Mouse (Mus musculus): ENCODE results near the gene Gm49387. TPM values are rescaled to one million over a fixed set of nuclear protein-coding genes. Genes with fewer than 3 reads are reported as not detected.

The Gm49387 gene
- polyA plus RNA-seq, 1 experiment = not detected

GRCm38 (mm10) chr14:31515895-31516294 lies 124.8 kb downstream of the Gm49387 start:
- peaks cover 2% of the 10 kb centered on the region for H3K36me3 ChIP-seq (replicated peaks; ENCODE audit: low read length)
- peaks cover 13% of the 10 kb centered on the region for H3K4me1 ChIP-seq
- no peak overlapping the region for H3K4me3 ChIP-seq (replicated peaks)
- no peak for TF ChIP-seq GATA1 (IDR thresholded peaks at IDR 0.05; ENCODE audit: borderline replicate concordance, low read length)
- TF ChIP-seq FLI1 (IDR thresholded peaks at IDR 0.05; ENCODE audit: low read length) = no peak
- H3K9me3 ChIP-seq = no peaks in the 10 kb centered on the region
- peaks cover 3% of the 10 kb centered on the region for H3K27me3 ChIP-seq (replicated peaks)

GRCm38 (mm10) chr14:31510322-31510721 lies 130.4 kb downstream of the Gm49387 start:
- TF ChIP-seq FLI1 (IDR thresholded peaks at IDR 0.05; ENCODE audit: low read length) (no peak), GATA1 (IDR thresholded peaks at IDR 0.05; ENCODE audit: borderline replicate concordance, low read length) (no peak)
- peaks cover 54% of the 10 kb centered on the region for H3K36me3 ChIP-seq (replicated peaks; ENCODE audit: low read length)
- H3K4me3 ChIP-seq (replicated peaks) = no peak overlapping the region

GRCm38 (mm10) chr14:31509911-31510310 lies 130.8 kb downstream of the Gm49387 start:
- no peaks in the 10 kb centered on the region for H3K27me3 ChIP-seq (replicated peaks)
- TF ChIP-seq FLI1 (IDR thresholded peaks at IDR 0.05; ENCODE audit: low read length) = no peak
- no peak for TF ChIP-seq GATA1 (IDR thresholded peaks at IDR 0.05; ENCODE audit: borderline replicate concordance, low read length)
- H3K9me3 ChIP-seq = no peaks in the 10 kb centered on the region
- peaks cover 58% of the 10 kb centered on the region for H3K36me3 ChIP-seq (replicated peaks; ENCODE audit: low read length)
- peaks cover 2% of the 10 kb centered on the region; the same call in 1 of the 2 replicates for H3K4me1 ChIP-seq
- H3K4me3 ChIP-seq (replicated peaks) = no peak overlapping the region

More at GRCm38 (mm10) chr14:31510322-31510721, 130.4 kb downstream of the Gm49387 start:
- Histone ChIP-seq H3K9me3 (no peaks in the 10 kb centered on the region), H3K27me3 (replicated peaks) (no peaks in the 10 kb centered on the region), H3K4me1 (no peaks in the 10 kb centered on the region)

- Histone ChIP-seq H3K9me3 (no peaks in the 10 kb centered on the region), H3K4me3 (replicated peaks) (no peak overlapping the region), H3K27me3 (replicated peaks) (no peaks in the 10 kb centered on the region), H3K4me1 (peaks cover 7% of the 10 kb centered on the region; the same call in 1 of the 2 replicates), H3K36me3 (replicated peaks; ENCODE audit: low read length) (peaks cover 93% of the 10 kb centered on the region)
- TF ChIP-seq GATA1 (IDR thresholded peaks at IDR 0.05; ENCODE audit: borderline replicate concordance, low read length) (no peak), FLI1 (IDR thresholded peaks at IDR 0.05; ENCODE audit: low read length) (no peak)
These were observed 134.2 kb downstream of the Gm49387 start for GRCm38 (mm10) chr14:31506456-31506855.

- no peak overlapping the region for H3K4me3 ChIP-seq (replicated peaks)
- H3K27me3 ChIP-seq (replicated peaks) = no peaks in the 10 kb centered on the region
- H3K4me1 ChIP-seq = peaks cover 11% of the 10 kb centered on the region
- TF ChIP-seq GATA1 (IDR thresholded peaks at IDR 0.05; ENCODE audit: borderline replicate concordance, low read length) (no peak), FLI1 (IDR thresholded peaks at IDR 0.05; ENCODE audit: low read length) (no peak)
- H3K9me3 ChIP-seq = no peaks in the 10 kb centered on the region
- peaks cover 99% of the 10 kb centered on the region for H3K36me3 ChIP-seq (replicated peaks; ENCODE audit: low read length)
These were observed 137.3 kb downstream of the Gm49387 start for GRCm38 (mm10) chr14:31503406-31503805.

Other genes starting within 250 kb of the Gm49387 start
- gene Sh3bp5, start 204.8 kb downstream of the Gm49387 start, polyA plus RNA-seq (2012; ENCODE audit: insufficient read depth, low replicate concordance) = 2.2 TPM in 1 of 2 replicates, not detected in the other
- 33.2 and 37.0 TPM in 2 replicates for gene Eaf1, start 146.5 kb downstream of the Gm49387 start, polyA plus RNA-seq (2012; ENCODE audit: insufficient read depth, low replicate concordance)
- gene Mettl6, start 145.8 kb downstream of the Gm49387 start, polyA plus RNA-seq (2012; ENCODE audit: insufficient read depth, low replicate concordance) = 2.9 TPM in 1 of 2 replicates, not detected in the other
- gene Colq, start 49.5 kb downstream of the Gm49387 start, polyA plus RNA-seq (2012; ENCODE audit: insufficient read depth, low replicate concordance) = not detected in 2 replicates
- gene Btd, start 150 bp upstream of the Gm49387 start, polyA plus RNA-seq (2012; ENCODE audit: insufficient read depth, low replicate concordance) = 2.2 and 10.5 TPM in 2 replicates
- gene Hacl1, start 408 bp upstream of the Gm49387 start, polyA plus RNA-seq (2012; ENCODE audit: insufficient read depth, low replicate concordance) = 2.9 TPM in 1 of 2 replicates, not detected in the other
- gene Ankrd28, start 189.8 kb upstream of the Gm49387 start, polyA plus RNA-seq (2012; ENCODE audit: insufficient read depth, low replicate concordance) = 1.5 and 4.0 TPM in 2 replicates

All from megakaryocyte, embryonic 14.5 days (primary cell).